Mouse (Mus musculus) cerebellum, adult 11 months (tissue): ENCODE measurements around the gene Tmem45a2.
"Not testable (repeated sequence)": the region's sequence is repeated elsewhere in the genome, so short reads cannot be mapped to it uniquely, and the experiment has no call there.

ENCODE experiments used
- DNase-seq: peaks from one replicate; pipeline ENCODE4 v3.0.0; 2022

The Tmem45a2 gene

DNA sequence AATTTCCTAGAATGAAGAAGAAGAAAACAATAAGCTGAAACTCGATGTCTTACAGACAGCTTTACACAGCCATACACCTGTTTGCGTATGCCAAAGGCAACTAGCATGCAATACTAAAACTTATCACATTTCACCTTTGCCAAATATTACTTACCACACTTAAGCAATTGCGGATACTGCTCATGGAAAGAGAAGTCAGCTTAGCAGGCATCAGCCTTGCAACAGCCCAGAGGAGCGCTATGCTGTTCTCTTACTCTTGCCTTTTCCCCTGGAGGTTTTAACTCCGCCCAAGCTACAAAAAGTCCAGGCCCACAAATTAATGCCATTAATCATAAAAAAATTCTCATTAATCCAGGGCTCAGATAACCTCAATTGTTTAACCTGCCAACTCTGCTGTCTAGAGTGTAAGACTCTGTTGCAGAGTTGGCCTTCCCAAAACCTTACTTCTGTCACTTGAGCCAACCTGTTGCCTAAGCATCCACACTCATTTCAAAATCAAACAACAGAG lies at the start of gene Tmem45a2:
Tmem45a2 (minus strand) TSS at position 241 of the 508 bp plus-strand sequence.
- DNase-seq, result no peak

DNA sequence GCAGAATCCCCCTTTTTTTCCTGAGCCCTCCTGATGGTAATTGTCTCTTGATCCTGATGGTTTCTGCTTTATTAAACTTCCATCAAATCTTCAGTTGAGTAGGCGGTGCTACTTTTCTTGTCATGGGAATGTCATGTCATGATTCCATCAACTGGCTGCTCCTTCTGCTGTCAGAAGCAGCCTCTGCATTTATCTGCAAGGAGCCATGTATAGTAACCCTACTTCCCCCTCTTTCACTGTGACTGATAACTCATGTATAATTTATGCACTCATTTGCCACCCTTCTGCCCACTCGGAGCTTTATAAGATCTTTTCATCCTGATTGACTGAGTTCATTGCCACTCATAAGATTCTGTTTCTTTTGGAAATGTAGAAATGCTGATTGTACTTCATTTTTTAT lies 46.4 kb upstream of the Tmem45a2 start:
- DNase-seq, result no peak

DNA sequence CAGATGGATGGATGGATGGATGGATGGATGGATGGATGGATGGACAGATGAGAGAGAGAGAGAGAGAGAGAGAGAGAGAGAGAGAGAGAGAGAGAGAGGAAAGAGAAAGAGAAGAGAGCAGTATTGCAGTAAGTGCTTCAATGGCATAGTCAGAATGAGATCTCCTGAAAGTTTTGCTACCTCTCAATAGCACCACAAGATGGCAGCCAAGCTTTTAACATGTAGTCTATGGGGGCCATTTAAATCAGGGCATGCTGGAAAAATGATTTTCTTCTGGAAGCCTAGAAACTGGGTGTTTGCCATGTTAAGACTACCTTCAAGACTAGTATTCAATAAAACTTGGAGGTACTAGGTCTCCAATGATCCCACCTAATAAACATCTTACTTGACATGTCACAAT lies 44.9 kb upstream of the Tmem45a2 start:
- no peak for DNase-seq

DNA sequence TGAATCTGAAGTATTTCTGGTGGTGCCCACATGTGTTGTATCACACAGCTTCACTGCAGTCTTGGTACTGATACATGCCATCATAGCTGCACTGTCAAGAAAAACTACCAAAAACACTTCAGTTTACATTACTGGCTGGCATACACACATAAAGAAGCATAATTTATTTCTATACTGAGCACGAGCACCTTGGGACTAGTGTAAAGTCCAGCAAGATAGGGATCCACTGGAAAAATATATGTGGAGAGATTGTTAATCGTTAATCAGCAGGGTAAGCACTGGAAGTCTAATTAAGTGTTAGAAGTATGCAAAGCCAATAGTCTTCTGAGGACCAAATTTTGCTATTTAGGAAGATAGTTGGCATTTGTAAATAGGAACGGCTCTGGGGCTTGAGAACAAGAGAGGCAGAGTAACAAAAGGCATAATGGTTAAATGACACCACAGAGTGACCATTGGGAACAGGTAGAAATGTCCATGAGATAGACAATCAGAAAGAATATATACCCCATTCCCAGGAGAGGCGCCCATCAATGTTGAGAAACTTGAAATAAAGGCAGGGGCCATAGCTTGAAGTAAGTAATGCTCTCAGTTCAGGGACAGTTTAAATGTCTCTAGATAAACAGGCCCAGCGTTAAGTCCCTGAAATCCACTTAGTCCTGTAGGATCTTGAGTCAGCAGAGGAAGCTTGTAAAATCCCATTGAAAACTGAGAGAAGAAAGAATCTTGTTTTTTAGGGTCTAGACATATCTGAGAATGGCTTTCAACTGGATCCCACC lies 35.2 kb upstream of the Tmem45a2 start:
- no peak for DNase-seq

DNA sequence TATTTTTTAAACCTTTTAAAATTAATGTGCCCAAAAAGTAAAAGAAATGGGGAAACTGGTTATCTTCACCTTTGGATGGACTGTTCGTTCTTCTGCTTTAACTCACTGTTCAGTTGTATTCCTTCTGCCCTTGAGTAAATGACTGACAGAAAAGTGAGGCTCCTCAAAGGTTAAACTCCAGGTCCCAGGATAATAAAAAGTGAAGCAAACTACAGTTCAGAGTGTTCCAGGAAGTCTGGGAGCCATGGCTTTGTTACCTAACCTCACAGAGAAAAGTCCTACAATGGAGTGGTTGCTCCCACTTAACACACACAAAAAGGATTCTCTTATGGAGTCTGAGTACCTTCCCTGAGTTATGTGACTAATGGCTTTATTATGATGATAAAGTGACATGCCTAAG lies 30.0 kb upstream of the Tmem45a2 start:
- DNase-seq, result no peak

DNA sequence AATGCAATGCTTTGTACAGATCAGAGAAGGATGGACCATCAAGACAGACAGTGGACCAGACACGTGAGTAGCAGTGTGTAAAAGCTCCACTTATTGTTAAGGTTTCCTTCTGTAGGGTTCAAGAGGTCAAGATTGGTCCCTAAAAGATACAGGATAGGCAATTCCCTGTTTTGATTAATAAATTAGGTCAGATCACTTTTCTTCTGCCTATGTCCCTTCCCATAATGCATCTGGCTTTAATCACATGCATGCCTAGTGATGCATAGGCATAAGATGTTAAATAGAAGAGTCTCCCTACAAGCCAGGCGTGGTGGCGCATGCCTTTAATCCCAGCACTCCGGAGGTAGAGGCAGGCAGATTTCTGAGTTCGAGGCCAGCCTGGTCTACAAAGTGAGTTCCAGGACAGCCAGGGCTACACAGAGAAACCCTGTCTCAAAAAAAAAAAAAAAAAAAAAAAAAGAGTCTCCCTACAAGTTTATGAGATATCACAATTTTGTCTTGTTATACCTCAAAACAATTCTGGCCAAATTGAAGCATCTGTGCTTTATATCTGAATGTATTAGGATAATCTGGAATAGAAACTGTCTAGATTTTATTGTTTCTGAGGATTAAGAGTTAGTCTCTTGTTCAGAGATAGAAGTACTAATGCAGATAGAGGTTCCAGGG lies 28.5 kb upstream of the Tmem45a2 start:
- DNase-seq, result no peak

DNA sequence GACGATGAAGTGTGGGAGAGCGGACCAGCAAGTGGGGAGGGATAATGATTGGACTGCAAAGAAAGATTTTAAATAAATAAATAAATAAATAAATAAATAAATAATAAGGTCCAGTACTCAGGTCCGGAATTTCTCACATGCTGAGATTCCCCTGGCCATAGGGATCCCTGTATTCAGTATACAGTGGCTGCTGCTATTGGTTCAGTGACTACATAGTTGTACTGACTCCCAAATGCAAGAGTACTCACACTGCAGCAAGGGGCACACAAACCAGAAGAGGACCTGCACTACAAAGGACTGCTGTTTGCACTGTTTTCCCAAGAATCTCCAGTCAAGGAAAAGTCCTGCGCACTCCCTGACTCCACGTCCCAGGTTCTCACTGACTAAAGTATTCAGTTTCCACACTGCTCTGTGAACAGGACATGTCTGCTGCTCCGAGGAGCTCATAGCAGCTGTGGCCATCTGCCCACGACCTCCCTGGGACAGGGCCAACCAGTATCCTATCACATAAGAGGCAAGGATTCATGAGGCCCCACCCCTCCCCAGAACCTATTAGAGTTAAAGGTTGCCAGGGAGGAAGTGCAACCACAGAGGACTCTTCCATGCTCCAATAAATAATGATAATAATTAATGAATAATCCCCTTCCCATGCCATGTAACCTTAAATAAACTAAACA lies 27.4 kb upstream of the Tmem45a2 start:
- no peak for DNase-seq

DNA sequence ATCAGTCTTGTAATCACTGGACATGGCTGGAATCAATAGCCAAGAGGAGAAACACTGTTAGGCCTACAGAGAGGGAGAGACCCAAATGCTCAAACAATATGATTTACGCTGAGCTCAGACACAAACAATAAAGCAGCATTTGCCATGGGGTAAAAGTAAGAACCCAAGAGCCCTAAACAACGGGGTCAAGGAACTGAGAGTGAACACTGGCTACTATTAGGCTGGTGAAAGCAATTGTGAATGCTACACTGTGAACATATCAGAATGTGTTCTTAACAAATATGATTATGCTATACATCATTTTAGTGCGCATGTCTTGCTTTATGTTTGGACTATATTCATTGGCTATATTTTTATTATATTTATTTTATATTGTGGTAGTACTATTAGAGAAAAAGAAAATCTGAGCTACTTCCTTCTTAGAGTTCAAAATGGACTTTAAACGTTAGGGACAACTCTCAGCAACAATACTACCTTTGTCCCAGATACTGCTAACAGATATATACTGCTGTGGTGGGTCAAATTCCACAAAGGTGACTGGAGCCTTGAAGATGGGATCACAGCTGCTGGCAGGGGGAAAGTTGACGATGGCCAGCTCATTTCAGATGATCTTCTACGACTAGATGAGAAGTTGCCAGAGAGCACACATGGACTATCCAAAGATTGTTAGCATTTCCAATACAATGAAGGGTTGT lies 21.9 kb upstream of the Tmem45a2 start:
- no peak for DNase-seq

DNA sequence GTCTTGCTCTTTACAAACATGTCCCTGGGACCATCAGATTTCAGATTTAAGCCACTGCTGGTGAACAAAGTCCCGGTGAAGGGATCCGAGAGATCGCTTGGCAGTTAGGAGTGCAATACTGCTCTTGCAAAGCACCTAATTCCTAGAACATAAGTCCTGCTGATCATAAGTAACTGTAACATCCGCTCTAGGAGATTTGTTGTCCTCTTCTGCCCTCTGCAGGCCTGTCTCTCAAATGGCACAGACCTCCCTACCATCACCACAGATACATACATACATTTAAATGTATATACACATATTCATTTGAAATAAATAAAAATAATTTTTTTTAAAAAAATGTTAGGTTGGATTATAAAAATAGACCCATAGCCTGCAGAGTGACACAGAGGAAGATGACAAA lies 21.3 kb upstream of the Tmem45a2 start:
- DNase-seq, result peak; percentile 1

DNA sequence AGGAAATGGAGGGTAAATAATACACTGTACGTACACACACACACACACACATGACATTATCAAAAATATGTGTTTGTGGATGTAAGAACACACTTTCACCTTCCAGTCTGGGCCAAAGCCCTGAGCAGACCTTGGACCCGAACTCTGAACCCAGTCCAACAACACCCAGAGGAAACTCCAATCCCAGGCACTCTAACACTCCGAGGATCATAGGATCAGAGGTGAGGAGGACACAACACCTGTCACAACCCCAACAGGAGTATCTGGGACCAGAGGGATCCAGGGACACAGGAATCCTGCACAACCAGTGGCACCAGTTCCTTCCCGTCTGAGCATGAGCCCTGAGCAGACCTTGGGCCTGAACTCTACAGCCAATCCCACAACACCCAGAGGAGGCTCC lies 8.4 kb upstream of the Tmem45a2 start:
- no peak for DNase-seq

DNA sequence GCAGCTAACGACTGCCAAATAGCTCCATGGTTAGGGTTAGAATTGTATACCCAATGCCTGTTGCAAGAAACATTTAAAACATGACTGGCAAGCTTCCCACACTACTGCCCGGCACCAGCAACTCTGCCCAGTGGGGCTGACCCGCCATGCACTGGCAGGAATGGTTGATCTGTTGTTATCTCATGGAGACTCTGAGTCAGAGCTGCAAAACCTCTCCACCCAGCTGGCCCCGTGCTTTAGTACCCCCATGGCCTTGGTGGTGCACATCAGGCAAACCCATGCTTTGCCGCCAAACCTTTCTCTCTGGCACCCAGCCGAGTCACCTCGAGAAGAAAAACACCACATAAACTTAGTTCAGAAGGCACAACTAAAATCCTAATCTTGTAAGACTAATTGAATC lies 4.8 kb upstream of the Tmem45a2 start:
- no peak for DNase-seq

DNA sequence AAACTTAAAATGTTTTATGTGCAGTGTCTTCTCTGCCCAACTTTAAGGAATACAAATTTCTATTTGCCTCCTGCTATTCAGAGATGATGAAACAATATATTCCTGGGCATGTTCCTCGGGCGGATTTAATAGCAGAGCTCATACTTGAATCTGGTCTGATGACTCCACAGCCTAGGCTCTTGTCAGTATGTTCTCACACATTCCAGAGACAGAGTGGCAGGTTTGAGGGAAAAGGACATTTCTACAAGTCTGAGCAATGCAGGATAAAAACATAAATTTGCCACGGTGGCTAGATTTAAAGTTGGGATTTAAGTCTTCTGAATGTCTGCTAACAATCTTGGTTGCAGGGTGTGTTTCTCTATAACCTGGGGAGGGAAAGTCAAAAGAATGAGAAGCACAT lies 9.1 kb downstream of the Tmem45a2 start:
- no peak for DNase-seq

DNA sequence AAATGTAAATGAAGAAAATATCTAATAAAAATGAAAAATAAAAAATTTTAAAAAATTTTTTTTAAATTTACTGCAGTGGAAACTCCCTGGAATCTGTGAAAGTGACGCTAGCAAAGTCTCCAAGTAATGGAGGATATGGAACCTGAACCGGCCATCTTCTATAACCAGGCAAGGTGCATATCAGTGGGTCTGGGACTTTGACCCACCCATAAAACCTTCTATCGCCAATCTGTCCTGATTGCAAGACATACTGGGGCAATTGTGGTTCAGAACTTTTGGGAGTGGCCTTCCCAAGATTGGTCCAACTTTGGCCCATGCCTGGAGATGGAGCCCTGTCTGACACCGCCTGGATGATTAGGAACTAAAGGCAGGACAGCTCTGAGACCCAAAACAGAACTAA lies 14.2 kb downstream of the Tmem45a2 start:
- DNase-seq, result no peak

DNA sequence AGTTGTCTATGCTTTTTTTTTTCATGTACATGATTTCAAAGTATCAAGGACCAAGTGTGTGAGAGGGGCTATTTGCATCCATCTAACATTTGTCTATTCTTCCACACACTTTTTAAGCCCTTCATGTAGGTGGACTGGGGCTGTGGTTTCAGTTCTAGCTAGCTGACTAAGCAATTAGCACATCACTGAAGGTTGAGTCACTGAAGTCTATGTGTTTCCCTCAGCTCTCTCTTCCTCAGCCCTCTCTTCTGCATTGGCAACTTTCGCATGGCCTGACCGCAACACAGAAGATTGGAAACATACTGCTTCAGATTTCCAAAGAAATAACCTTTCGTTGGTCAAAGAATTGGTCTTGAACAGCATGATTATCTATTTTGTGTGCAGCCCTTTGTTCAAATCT lies 21.2 kb downstream of the Tmem45a2 start:
- DNase-seq, result no peak

DNA sequence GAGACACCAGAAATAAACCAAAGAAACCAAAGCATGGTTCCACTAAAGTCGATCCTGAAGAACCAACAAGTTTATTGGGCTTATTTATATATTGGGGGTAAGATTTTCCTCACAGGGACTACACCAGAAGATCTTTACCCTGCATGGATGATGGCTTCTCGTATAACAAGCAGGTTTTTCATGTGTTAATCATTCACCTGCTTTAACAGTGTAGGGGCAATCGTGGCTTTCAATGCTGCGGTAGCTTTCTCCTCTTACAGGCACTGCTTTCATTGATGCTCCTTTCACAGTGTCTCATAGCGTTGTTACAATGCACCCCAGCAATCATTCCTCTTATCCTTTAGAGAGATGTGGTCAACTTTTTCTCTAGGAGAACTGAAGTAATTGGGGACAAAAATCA lies 32.6 kb downstream of the Tmem45a2 start:
- DNase-seq, result no peak

DNA sequence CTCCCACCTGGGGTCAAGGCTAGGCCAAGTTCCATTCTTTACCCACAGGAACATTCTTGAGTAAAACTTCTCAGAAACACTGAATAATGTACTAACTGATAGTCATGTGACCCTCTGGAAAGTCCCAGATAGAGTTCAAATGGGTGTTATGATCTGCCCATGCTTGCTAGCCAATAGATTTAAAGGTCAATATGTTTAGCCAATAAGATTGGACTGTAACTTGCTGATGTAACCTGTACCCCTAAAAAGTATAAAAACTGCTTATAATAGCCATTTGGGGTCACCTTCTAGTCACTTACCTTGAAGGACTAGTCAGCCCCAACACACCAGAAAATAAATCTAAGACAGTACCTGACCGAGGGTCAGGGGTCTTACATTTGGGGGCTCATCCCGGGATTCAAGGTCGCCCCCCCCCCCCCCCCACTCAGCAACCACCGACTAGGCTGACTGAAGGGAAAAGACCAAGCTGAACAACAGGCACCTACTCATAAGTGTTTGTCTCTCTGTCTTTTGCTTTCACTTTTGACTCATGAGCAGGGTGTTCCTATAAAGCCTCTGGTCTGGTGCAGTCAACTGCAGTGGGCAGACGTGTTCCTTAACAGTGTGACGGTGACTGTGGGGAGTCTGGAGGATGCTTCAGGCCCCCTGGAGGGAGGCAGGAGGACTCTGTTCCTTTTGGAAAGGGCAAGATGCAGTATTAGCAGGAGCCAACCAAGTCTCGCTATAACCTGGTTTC lies 40.9 kb downstream of the Tmem45a2 start:
- no peak for DNase-seq

DNA sequence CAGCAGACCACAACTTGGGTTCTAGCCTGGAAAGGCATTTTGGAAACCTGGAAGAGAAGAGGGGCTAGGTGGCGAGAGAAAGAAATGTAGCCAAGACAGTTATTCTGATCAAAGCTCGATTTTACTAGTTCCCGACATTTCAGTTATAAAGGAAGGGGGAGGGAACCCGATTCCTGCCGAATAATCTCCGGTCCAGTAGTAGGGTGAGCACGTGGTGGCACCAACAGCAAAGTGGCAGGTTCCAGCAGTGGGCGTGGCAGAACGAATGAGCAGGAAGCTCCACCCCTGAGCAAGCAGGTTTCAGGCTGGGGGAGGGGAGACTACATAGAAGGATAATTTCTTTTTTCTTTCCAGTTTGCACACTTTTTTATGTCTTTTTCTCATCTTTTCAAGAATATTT lies 72.9 kb downstream of the Tmem45a2 start:
- DNase-seq, result not testable (repeated sequence)
